Mouse (Mus musculus): ENCODE measurements around the gene Mrpl52.
A peak's percentile ranks its signal among the peaks of the same experiment; 100 is the strongest.

Gene Mrpl52

GRCm38 (mm10) chr14:54432837-54433830, 6.4 kb downstream of the Mrpl52 start:
- no peak for DNase-seq (ENCODE audit: low spot score)

GRCm38 (mm10) chr14:54433941-54434531, 7.3 kb downstream of the Mrpl52 start:
- DNase-seq (ENCODE audit: low spot score) = no peak

- no peak for DNase-seq (ENCODE audit: low spot score)
Observed at GRCm38 (mm10) chr14:54435194-54435918, 8.6 kb downstream of the Mrpl52 start.

GRCm38 (mm10) chr14:54439155-54439554, 12.4 kb downstream of the Mrpl52 start:
- no peak for DNase-seq (ENCODE audit: low spot score)

- DNase-seq (ENCODE audit: low spot score) = no peak
Observed at GRCm38 (mm10) chr14:54439610-54440009, 12.9 kb downstream of the Mrpl52 start.

- DNase-seq (ENCODE audit: low spot score) = no peak
Observed at GRCm38 (mm10) chr14:54440538-54440937, 13.8 kb downstream of the Mrpl52 start.

GRCm38 (mm10) chr14:54441365-54441764, 14.7 kb downstream of the Mrpl52 start:
- no peak for DNase-seq (ENCODE audit: low spot score)

GRCm38 (mm10) chr14:54442548-54442947, 15.8 kb downstream of the Mrpl52 start:
- DNase-seq (ENCODE audit: low spot score) = no peak

- no peak for DNase-seq (ENCODE audit: low spot score)
Observed at GRCm38 (mm10) chr14:54443196-54443595, 16.5 kb downstream of the Mrpl52 start.

- DNase-seq (ENCODE audit: low spot score) = no peak
Observed at GRCm38 (mm10) chr14:54443712-54444618, 17.3 kb downstream of the Mrpl52 start.

GRCm38 (mm10) chr14:54445476-54445875, 18.8 kb downstream of the Mrpl52 start:
- DNase-seq (ENCODE audit: low spot score) = no peak

GRCm38 (mm10) chr14:54453566-54453965, 26.9 kb downstream of the Mrpl52 start:
- DNase-seq (ENCODE audit: low spot score) = no peak

GRCm38 (mm10) chr14:54454669-54455528, 28.2 kb downstream of the Mrpl52 start:
- no peak for DNase-seq (ENCODE audit: low spot score)

GRCm38 (mm10) chr14:54457907-54458569, 31.3 kb downstream of the Mrpl52 start:
- no peak for DNase-seq (ENCODE audit: low spot score)

GRCm38 (mm10) chr14:54462146-54462545, 35.4 kb downstream of the Mrpl52 start:
- no peak for DNase-seq (ENCODE audit: low spot score)

GRCm38 (mm10) chr14:54463108-54463958, 36.6 kb downstream of the Mrpl52 start:
- DNase-seq (ENCODE audit: low spot score) = no peak

GRCm38 (mm10) chr14:54463959-54464292, 37.2 kb downstream of the Mrpl52 start, which contains the start of gene Lrp10:
TSS of gene Lrp10 (plus strand) at chr14:54464137.
- DNase-seq (ENCODE audit: low spot score) = peak; percentile 75

GRCm38 (mm10) chr14:54464293-54465005, 37.7 kb downstream of the Mrpl52 start:
- peak; percentile 24 for DNase-seq (ENCODE audit: low spot score)

Data from left cerebral cortex, adult 11 months (tissue).